Mouse (Mus musculus) CH12.LX (cell line): Measurements from ENCODE around the gene Rnf181. TPM values are rescaled to one million over a fixed set of nuclear protein-coding genes. Genes with fewer than 3 reads are reported as not detected.

Experiments
- DNase-seq: peaks from one replicate; pipeline ENCODE4 v3.0.0-alpha.2; 2013; ENCODE audit errors: extremely low read depth
- H3K27ac ChIP-seq: 2 replicates; pipeline ENCODE4 v1.5.1; 2012; ENCODE audit warnings: low read depth, mild to moderate bottlenecking, control low read depth, moderate library complexity; ENCODE audit not compliant: insufficient read depth
- H3K27me3 ChIP-seq: replicated peaks from 2 replicates; pipeline ENCODE3; 2012; ENCODE audit warnings: inconsistent platforms
- H3K36me3 ChIP-seq, 2 experiments: replicated peaks in 1 of 2; 2 replicates each; pipeline versions ENCODE3 to v1.6.1; 2012; ENCODE audit warnings: inconsistent platforms in 1 of 2, low read length in 1 of 2, mild to moderate bottlenecking in 1 of 2, mixed read lengths in 1 of 2, moderate library complexity in 1 of 2; ENCODE audit not compliant: control insufficient read depth in 1 of 2, insufficient read depth in 1 of 2
- H3K4me1 ChIP-seq, 2 experiments: 2 replicates each; pipeline ENCODE4 v1.6.1; 2012; ENCODE audit warnings: inconsistent platforms in 1 of 2, moderate library complexity in 1 of 2; ENCODE audit not compliant: insufficient read depth in 2 of 2, control insufficient read depth in 1 of 2
- H3K4me2 ChIP-seq: 2 replicates; pipeline ENCODE4 v1.6.1; 2012; ENCODE audit warnings: low read depth, mild to moderate bottlenecking, control low read depth; ENCODE audit not compliant: poor library complexity, insufficient read depth, severe bottlenecking
- H3K4me3 ChIP-seq, 3 experiments: fragments of 150-350 bp in 1 of 3; sonication (generic) in 1 of 3; replicated peaks in 1 of 3; 2 replicates each; pipeline versions ENCODE3 to v1.5.1; 2011 to 2012; ENCODE audit warnings: low read depth in 2 of 3, low read length in 2 of 3, mild to moderate bottlenecking in 2 of 3, moderate library complexity in 2 of 3, control low read depth in 1 of 3, improper control_type of control experiment in 1 of 3, inconsistent platforms in 1 of 3, mixed read lengths in 1 of 3; ENCODE audit not compliant: poor library complexity in 1 of 3
- H3K79me2 ChIP-seq: replicated peaks from 2 replicates; pipeline ENCODE4 v1.6.1; 2012; ENCODE audit warnings: mild to moderate bottlenecking, moderate library complexity; ENCODE audit not compliant: control insufficient read depth, poor library complexity, insufficient read depth, severe bottlenecking; ENCODE audit errors: extremely low read depth
- H3K9ac ChIP-seq: 2 replicates; pipeline ENCODE4 v1.6.1; 2012; ENCODE audit warnings: low read depth, mild to moderate bottlenecking, control low read depth, moderate library complexity; ENCODE audit not compliant: insufficient read depth
- H3K9me3 ChIP-seq: replicated peaks from 2 replicates; pipeline ENCODE3; 2012; ENCODE audit warnings: low read length, inconsistent platforms, mixed read lengths
- BHLHE40 ChIP-seq: IDR thresholded peaks from 2 replicates; pipeline ENCODE4 v1.6.1; 2011; ENCODE audit warnings: mild to moderate bottlenecking, low read depth, low read length, improper control_type of control experiment
- ELF1 ChIP-seq: IDR thresholded peaks from 2 replicates; pipeline ENCODE4 v1.6.1; 2014; ENCODE audit warnings: low read depth, mild to moderate bottlenecking, inconsistent platforms, low read length, improper control_type of control experiment
- HCFC1 ChIP-seq: IDR thresholded peaks from 2 replicates; pipeline ENCODE4 v1.6.1; 2012; ENCODE audit warnings: low read depth, mild to moderate bottlenecking, inconsistent platforms, low read length, improper control_type of control experiment
- IRF4 ChIP-seq: IDR thresholded peaks from 2 replicates; pipeline ENCODE4 v1.6.1; 2014; ENCODE audit warnings: low read depth, mild to moderate bottlenecking, inconsistent platforms, low read length, improper control_type of control experiment
- KAT2A ChIP-seq: IDR thresholded peaks from 2 replicates; pipeline ENCODE4 v1.6.1; 2012; ENCODE audit warnings: low read length, improper control_type of control experiment, inconsistent platforms; ENCODE audit not compliant: insufficient replicate concordance
- MAZ ChIP-seq: IDR thresholded peaks from 2 replicates; pipeline ENCODE4 v1.6.1; 2012; ENCODE audit warnings: low read depth, mild to moderate bottlenecking, inconsistent platforms, low read length, improper control_type of control experiment, moderate library complexity
- NELFE ChIP-seq: IDR thresholded peaks from 2 replicates; pipeline ENCODE4 v1.6.1; 2011; ENCODE audit warnings: low read depth, low read length, improper control_type of control experiment
- NRF1 ChIP-seq: IDR thresholded peaks from 2 replicates; pipeline ENCODE4 v1.6.1; 2014; ENCODE audit warnings: low read depth, mild to moderate bottlenecking, inconsistent platforms, low read length, improper control_type of control experiment, moderate library complexity
- POLR2A ChIP-seq: IDR thresholded peaks from 2 replicates; pipeline ENCODE4 v1.6.1; 2011; ENCODE audit warnings: low read depth, mild to moderate bottlenecking, improper control_type of control experiment, low read length
- POLR2AphosphoS2 ChIP-seq: IDR thresholded peaks from 2 replicates; pipeline ENCODE4 v1.6.1; 2011; ENCODE audit warnings: low read depth, low read length, improper control_type of control experiment
- RCOR1 ChIP-seq: conservative IDR thresholded peaks from 2 replicates; pipeline ENCODE4 v1.6.1; 2012; ENCODE audit warnings: low read depth, mild to moderate bottlenecking, inconsistent platforms, low read length, improper control_type of control experiment
- TCF12 ChIP-seq: IDR thresholded peaks from 2 replicates; pipeline ENCODE4 v1.6.1; 2014; ENCODE audit warnings: low read depth, mild to moderate bottlenecking, inconsistent platforms, low read length, improper control_type of control experiment
- USF1 ChIP-seq: IDR thresholded peaks from 2 replicates; pipeline ENCODE4 v1.6.1; 2014; ENCODE audit warnings: low read depth, mild to moderate bottlenecking, inconsistent platforms, low read length, improper control_type of control experiment
- ZMIZ1 ChIP-seq: IDR thresholded peaks from 2 replicates; pipeline ENCODE4 v1.6.1; 2012; ENCODE audit warnings: low read depth, mild to moderate bottlenecking, inconsistent platforms, low read length, improper control_type of control experiment
- dilution Hi-C: fragments of 300-500 bp; cut with MboI; formaldehyde crosslinking; loops from 2 replicates; pipeline ENCODE4 v1.14.3; 2020; ENCODE audit warnings: low sequenced_read_pairs; ENCODE audit not compliant: extremely low pct_unique_long_range_greater_than_20kb, extremely low pct_ligation_motif_present
- in situ Hi-C: fragments of 300-500 bp; cut with MboI; formaldehyde crosslinking; loops from 3 replicates; pipeline ENCODE4 v1.14.3; 2019; ENCODE audit warnings: low sequenced_read_pairs, low pct_ligation_motif_present, low pct_unique_long_range_greater_than_20kb, mixed read lengths
- polyA plus RNA-seq: library from polyadenylated mRNA; unstranded; fragments of >175 nt; gene quantifications from 2 replicates; pipeline ENCODE4 v1.2.1, GENCODE M21; 2012; ENCODE audit warnings: low read depth; ENCODE audit not compliant: insufficient read length
- total RNA-seq, 2 experiments: library from RNA; depleted of rRNA; stranded (reverse); fragments of 300-350 nt in 1 of 2; fragments of >200 nt in 1 of 2; gene quantifications; 2 replicates each; pipeline ENCODE4 v1.2.3; 2012 to 2014

Gene Rnf181
- total and polyA plus RNA-seq, 3 experiments = 63.2 to 88.7 (median 83.2) TPM

DNA sequence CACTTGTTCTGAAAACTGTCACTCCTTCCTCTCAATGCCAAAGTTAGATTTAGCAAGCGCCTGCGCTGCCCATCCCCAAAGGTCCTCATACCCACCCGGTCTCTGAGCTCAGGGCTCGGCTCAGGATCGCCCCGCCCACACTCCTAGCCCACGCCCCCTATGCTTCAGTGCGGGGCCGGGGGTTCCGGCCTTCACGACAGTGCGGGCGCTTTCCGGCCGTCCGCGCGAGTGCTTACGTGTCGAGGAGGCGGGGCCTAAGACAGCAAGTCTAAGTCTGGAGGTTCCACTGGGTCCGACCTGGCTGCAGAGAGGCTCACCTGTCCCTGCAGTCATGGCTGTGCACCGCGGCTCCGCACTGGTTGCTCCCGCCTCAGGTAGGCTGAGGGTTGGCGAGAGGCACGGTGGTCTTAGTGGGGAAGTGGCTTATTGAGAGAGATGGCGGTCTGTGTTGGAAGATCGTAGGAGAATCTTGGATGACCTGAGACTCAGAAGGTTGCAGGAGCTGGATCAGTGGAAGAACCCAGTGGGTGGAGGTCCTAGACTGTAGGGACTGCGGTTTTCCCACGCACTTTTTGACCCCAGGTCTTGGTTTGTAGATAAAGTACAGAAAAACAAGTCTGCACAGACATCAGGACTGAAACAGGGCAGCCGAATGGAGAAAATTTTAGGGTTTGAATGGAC lies 47.5 kb upstream of the Rnf181 start, which contains the start of gene Ggcx:
TSS of gene Ggcx (plus strand) at position 233 of the 681 bp plus-strand sequence.
- H3K9me3 ChIP-seq = no peaks in the 10 kb centered on the region
- H3K4me2 ChIP-seq = peak within 1 kb of the TSS; percentile 82
- peak within 1 kb of the TSS; percentile 88 to 99 (median 97) for H3K4me3 ChIP-seq
- no peaks in the 10 kb centered on the region; the same call in 1 of the 2 replicates for H3K79me2 ChIP-seq
- no peaks in the 10 kb centered on the region for H3K27me3 ChIP-seq
- dilution Hi-C loops = no loop called here
- no peak within 1 kb of the TSS for H3K27ac ChIP-seq
- TF ChIP-seq POLR2AphosphoS2 = peak; percentile 63; the same call in 1 of the 2 replicates
- peak; percentile 80 for TF ChIP-seq HCFC1
- TF ChIP-seq MAZ = peak; percentile 58; the same call in 1 of the 2 replicates
- peak; percentile 71 for TF ChIP-seq NRF1
- TF ChIP-seq USF1 = no peak
- peak; percentile 53; the same call in 1 of the 2 replicates for TF ChIP-seq NELFE
- no peak for TF ChIP-seq BHLHE40
- TF ChIP-seq RCOR1 = no peak
- peak; percentile 54; the same call in 1 of the 2 replicates for TF ChIP-seq KAT2A
- TF ChIP-seq ZMIZ1 = peak; percentile 59
- peak; percentile 45 for TF ChIP-seq TCF12
- TF ChIP-seq POLR2A = peak; percentile 85
- TF ChIP-seq ELF1 = peak; percentile 87
- in situ Hi-C loops = loop anchor here (25.0 kb wide), 1 partner anchor 423 kb away; no protein-coding TSS in a partner anchor
- H3K9ac ChIP-seq = peak within 1 kb of the TSS; percentile 74
- peaks cover 4 to 25% of the 10 kb centered on the region in 2 experiments; a peak in 3 of 4 replicates for H3K4me1 ChIP-seq
- DNase-seq = peak; percentile 96
- H3K36me3 ChIP-seq = peaks cover 10 to 31% of the 10 kb centered on the region in 2 experiments

- TF ChIP-seq MAZ = no peak
- no peak for TF ChIP-seq HCFC1
- TF ChIP-seq IRF4 = no peak
- no peak for TF ChIP-seq NELFE
- no peak for TF ChIP-seq RCOR1
- Histone ChIP-seq H3K9ac (no peak overlapping the region), H3K4me3 (no peak overlapping the region), H3K4me2 (no peak overlapping the region), H3K27me3 (no peaks in the 10 kb centered on the region), H3K4me1 (peaks cover 4 to 22% of the 10 kb centered on the region in 2 experiments; a peak in 3 of 4 replicates), H3K36me3 (no peaks in the 10 kb centered on the region), H3K27ac (no peak overlapping the region), H3K79me2 (no peaks in the 10 kb centered on the region; the same call in 1 of the 2 replicates), H3K9me3 (no peaks in the 10 kb centered on the region)
- dilution Hi-C loops = no loop called here
- in situ Hi-C loops = loop anchor here (25.0 kb wide), 1 partner anchor 427 kb away; no protein-coding TSS in a partner anchor
- DNase-seq = no peak
Measured at GRCm38 (mm10) chr6:72410518-72410917, 43.8 kb upstream of the Rnf181 start.
